Mouse (Mus musculus) cerebellum, adult 2 months (tissue): ENCODE measurements around the gene Fsip1.
"Not testable (repeated sequence)": the region's sequence is repeated elsewhere in the genome, so short reads cannot be mapped to it uniquely, and the experiment has no call there.

Source experiments
- CTCF ChIP-seq: fragments of 200-500 bp; IDR thresholded peaks from 2 replicates; pipeline ENCODE4 v1.5.1; 2011; ENCODE audit warnings: low read depth, mild to moderate bottlenecking, control low read depth, low read length, moderate library complexity, borderline replicate concordance; ENCODE audit not compliant: insufficient read depth
- POLR2A ChIP-seq: fragments of 200-500 bp; IDR thresholded peaks from 2 replicates; pipeline ENCODE4 v1.6.1; 2011; ENCODE audit warnings: low read length, control low read depth, borderline replicate concordance; ENCODE audit not compliant: insufficient read depth

DNA sequence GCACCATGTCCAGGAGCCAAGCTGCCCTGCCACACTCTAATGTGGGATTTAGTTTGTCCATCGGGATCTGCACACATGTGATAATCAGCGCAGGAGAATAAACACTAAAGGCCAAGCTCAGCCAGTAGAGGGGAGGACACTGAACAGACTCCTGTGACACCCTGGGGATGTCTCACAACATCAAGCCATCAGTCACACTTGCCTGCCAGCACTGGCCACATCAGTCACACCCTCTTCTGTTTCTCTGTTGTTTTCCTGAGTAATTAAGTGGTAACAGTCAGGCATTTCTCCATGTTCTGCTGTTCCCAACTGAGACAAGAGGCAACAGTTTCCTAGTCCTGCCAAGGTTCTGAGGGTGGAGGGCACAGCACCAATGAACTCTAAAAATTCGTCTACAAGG is 109.0 kb downstream of the Fsip1 start:
- not testable (repeated sequence) for TF ChIP-seq POLR2A, CTCF
